Mouse (Mus musculus) embryonic stem cell, embryonic (primary cell): ENCODE measurements around the gene Pkn1.

Source experiments
- CTCF ChIA-PET, 4 experiments: fragments of 300-600 bp in 2 of 4; fragments of 350-600 bp in 2 of 4; sonication (Branson Sonifier 250); formaldehyde crosslinking; loops; one replicate each; lab custom pipeline; 2022; ENCODE audit warnings: inconsistent platforms in 2 of 4; lab: Charles Lee
- POLR2A ChIA-PET, 4 experiments: fragments of 300-600 bp in 2 of 4; fragments of 350-600 bp in 2 of 4; sonication (Branson Sonifier 250); formaldehyde crosslinking; loops; one replicate each; lab custom pipeline; 2022; ENCODE audit warnings: antibody characterized with exemption in 4 of 4, inconsistent platforms in 1 of 4; lab: Charles Lee

Gene Pkn1

DNA sequence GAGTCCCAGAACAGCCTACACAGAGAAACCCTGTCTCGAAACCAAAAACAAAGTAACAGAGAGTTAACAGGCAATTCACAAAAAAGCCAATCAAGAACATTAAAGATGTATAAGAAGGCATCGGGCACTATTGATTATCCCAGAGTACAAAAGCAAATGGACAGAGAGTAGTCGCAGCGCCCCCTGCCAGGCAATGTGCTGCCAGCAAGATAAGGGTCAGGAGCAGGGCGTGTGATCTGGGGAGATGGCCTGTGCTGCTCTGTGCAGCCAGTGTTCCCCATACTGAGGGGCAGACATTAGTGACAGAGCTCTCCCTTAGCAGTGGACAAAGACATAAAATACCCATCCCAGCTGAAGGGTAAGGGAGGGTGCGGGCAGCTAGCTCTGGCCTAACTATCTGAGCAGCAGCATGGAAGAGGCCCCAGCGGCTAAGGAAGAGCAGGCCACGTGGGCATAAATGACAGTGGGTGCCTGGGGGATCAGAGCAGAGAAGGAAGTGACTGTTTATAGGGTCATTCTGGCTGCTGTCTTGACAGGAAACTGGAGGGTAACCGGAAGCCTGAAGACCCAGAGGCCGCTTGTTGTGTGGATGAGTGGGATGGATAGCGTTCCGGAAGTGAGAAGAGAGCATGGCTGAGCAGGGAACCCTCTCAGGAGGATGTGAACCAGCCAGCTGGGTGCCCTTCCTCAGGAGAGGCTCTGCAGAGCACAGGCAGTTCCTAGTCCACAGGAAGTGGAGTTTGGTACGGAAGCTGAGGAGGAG is 42.3 kb downstream of the Pkn1 start:
- POLR2A ChIA-PET = interaction anchor here in 3 of 4 experiments (0.6 to 1.3 kb wide), 13 partner anchors 9 to 299 kb away, joined by 3 to 5 read pairs (median 3); partner anchors contain the start of genes Asf1b (in 1 of the 3), Gm10644 (in 1 of the 3) and Ptger1 (in 1 of the 3)
- CTCF ChIA-PET = interaction anchor here in 3 of 4 experiments (0.6 to 1.6 kb wide), 8 partner anchors 10 to 299 kb away, joined by 3 to 5 read pairs (median 3); partner anchors contain the start of genes Asf1b (in 1 of the 3), Gm10644 (in 1 of the 3) and Ptger1 (in 1 of the 3)

DNA sequence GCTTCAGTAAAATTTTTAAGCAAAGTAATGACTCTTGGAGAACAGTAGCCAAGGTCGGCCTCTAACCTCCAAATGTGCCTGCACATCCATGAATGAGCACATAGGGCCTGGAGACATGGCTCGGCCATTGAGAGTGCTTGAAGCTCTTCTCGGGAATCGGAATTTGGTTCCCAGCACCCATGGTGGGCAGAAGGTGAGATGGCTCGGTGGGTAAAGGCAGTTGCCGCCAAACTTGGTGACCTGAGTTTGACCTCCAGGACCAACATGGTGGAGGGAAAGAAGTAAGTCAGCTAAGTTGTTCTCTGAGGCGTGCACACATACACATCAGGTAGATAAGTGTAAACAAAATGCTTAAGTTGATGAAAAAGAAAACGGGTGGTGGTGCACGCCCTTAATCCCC is 42.9 kb downstream of the Pkn1 start:
- ChIA-PET CTCF (interaction anchor here in 3 of 4 experiments (0.6 to 1.6 kb wide), 6 partner anchors 12 to 299 kb away, joined by 3 to 5 read pairs (median 3); partner anchors contain the start of genes Asf1b (in 1 of the 3) and Gm10644 (in 1 of the 3)), POLR2A (interaction anchor here in 3 of 4 experiments (0.5 to 1.2 kb wide), 6 partner anchors 8 to 282 kb away, joined by 3 to 4 read pairs (median 4); no protein-coding TSS in a partner anchor)

DNA sequence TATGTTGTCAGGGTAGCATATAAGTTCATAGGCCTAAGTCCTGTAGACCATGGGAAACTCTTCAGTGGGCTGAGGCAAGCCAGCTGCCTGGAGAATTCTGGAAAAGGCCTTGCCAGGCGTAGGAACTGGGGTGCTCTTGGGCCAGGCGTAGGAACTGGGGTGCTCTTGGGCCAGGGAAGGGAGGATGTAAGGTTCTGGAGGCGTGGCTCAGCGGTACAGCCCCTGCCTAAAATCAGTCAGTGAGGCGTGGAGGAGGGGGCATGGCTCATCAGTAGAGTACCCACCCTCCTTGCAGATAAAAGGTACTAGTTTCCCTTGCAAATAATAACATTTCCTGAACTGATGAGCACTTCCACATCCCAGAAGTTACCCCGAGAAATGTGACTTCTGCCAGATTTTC is 44.3 kb downstream of the Pkn1 start:
- POLR2A ChIA-PET = interaction anchor here in 2 of 4 experiments (0.6 to 1.7 kb wide), 2 partner anchors 43 to 370 kb away, joined by 5 read pairs; no protein-coding TSS in a partner anchor

DNA sequence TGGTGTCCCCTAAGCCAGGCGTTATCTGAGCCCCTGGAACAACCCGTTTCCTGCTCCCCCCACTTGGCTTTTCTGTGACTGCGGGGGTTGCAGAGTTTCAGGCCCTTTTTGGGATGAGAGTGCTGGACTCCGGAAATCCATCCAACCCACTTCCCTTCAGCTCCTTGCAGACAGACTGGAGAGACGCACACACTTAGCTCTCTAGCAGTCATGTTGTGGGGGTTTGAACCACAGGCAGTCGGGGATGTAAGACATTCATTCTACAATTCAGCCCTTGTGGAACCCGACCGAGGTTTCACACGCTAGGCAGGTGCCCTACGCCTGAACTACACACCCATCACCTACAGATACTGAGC is 45.3 kb downstream of the Pkn1 start:
- POLR2A ChIA-PET = interaction anchor here (0.6 to 2.7 kb wide), 20 partner anchors 8 to 302 kb away, joined by 3 to 45 read pairs (median 5); partner anchors contain the start of genes Dnajb1 (in 2 of the 4), Ptger1 (in 2 of the 4), Tecr (in 2 of the 4) and Asf1b (in 1 of the 4)
- CTCF ChIA-PET = interaction anchor here in 3 of 4 experiments (0.5 to 3.3 kb wide), 7 partner anchors 8 to 301 kb away, joined by 3 to 23 read pairs (median 8); partner anchors contain the start of genes Asf1b (in 1 of the 3) and Gm10644 (in 1 of the 3)

More for the DNA sequence above, 44.3 kb downstream of the Pkn1 start:
- CTCF ChIA-PET = interaction anchor here in 2 of 4 experiments (1.0 to 3.3 kb wide), 3 partner anchors 7 to 47 kb away, joined by 3 to 23 read pairs (median 7); partner anchors contain the start of genes Dnajb1 (in 1 of the 2) and Tecr (in 1 of the 2)

DNA sequence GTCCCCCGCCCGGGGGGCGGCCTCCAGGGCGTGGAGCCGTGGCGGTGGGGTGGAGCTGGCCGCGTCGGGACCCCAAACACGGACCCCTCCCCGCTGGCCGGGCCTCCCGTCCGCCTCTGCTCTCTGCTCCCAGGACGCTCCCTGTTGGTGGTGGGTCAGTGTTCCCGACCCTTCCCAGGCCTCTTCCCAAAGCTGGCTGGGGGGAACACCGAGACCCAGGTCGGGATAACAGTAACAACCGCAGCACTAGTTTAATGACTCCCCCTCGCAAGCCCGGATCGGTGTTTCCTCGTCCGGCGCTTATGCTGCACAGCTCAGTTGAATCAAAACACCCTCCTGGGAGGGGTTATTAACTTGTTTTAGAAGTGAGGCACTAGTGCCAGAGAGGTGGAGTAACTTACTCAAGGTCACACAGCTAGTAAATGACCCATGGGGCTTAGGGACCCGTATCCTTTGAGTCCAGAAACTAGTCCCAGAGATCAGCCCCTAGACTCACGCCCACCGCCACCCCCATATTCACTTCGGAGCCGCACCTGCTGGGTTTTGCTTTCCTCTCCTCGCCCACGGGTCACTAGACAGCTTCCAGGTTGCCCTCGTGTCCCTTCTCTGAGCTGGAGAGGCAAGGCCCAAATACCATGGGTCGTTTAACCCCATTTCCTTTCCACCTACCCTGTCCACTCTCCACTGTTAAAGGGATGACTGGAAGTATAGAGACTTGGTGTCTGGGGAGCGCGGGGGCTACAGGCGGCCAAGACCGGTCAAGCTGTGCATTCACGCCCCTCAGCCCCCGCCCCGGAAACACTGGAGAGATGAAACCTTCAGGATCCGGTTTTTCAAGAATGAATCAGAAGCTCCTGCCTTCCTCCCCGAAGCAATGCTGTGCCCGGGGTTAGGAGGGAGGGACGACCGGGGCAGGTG is 46.0 kb downstream of the Pkn1 start:
- CTCF ChIA-PET = interaction anchor here (0.5 to 3.3 kb wide), 12 partner anchors 9 to 371 kb away, joined by 3 to 23 read pairs (median 5); partner anchors contain the start of genes Asf1b (in 1 of the 4) and Gm10644 (in 1 of the 4)

DNA sequence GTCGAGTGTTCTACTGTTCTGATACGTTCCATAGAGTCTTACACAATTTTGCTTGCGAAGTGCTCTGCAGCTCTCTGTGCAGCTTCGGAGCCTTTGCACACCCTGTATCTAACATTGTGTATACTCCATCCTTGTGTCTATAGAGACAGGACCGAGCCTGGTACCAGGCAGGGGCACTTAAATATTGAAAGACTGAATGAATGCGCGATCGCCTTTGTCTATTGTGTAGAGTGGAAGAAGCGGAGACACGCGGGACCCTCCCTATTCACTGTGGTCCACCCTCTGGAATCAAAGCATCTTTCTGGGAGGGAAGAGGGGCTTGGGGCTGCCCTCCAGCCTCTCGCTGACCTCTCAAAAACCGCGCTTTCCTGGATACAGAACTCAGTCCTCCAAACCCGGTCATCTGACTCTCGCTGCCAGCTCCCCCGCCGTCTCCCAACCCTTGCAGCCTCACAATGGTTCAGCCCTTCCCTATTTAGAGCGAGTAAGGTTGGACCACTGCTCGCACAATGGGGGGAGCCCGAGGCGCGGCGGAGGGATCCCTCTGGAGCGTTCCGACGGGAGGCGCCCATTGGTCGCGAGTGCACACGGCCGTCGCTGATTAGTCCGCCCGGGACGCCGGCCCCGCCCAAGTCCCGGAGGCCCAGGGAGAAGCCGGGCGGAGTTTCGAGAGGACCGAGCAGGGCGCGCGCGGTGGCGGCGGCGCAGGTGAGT is 46.8 kb downstream of the Pkn1 start, which contains the start of gene Gipc1:
Gene Gipc1, plus strand, starts transcription at position 648 of the 714 bp plus-strand sequence.
- ChIA-PET POLR2A (interaction anchor here (0.7 to 2.7 kb wide), 40 partner anchors 8 to 424 kb away, joined by 3 to 45 read pairs (median 4); partner anchors contain the start of genes Ddx39 (in 3 of the 4), Dnajb1 (in 2 of the 4), Ptger1 (in 2 of the 4) and Tecr (in 2 of the 4)), CTCF (interaction anchor here (0.5 to 3.3 kb wide), 9 partner anchors 10 to 372 kb away, joined by 3 to 23 read pairs (median 7); partner anchors contain the start of genes Asf1b (in 1 of the 4) and Gm10644 (in 1 of the 4))

More for the DNA sequence above, 46.0 kb downstream of the Pkn1 start:
- POLR2A ChIA-PET = interaction anchor here (0.7 to 2.7 kb wide), 37 partner anchors 9 to 423 kb away, joined by 3 to 45 read pairs (median 4); partner anchors contain the start of genes Ddx39 (in 2 of the 4), Dnajb1 (in 2 of the 4), Ptger1 (in 2 of the 4) and Tecr (in 2 of the 4)

DNA sequence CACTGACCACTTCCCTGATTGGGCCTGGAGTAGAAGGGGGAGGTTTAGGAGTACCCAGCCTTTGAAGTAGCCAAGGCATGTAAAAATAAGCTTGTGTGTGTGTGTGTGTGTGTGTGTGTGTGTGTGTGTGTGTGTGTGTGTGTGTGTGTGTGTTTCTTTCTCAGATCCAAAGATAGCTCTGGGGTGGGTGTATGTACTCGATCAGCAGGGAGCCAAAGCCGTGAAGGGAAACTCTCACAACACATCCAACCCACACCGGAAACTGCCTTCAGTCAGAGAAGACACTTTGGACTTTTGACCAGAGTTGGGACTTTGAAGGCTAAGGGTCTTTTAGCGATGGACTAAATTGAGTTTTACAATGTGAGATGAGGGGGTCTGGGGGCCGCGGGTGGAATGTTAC is 49.3 kb downstream of the Pkn1 start:
- ChIA-PET POLR2A (interaction anchor here in 1 of 4 experiments (0.8 to 1.1 kb wide), 2 partner anchors 19 to 42 kb away, joined by 3 to 4 read pairs; partner anchors contain the start of genes Dnajb1 and Tecr), CTCF (interaction anchor here in 1 of 4 experiments (0.6 kb wide), 1 partner anchor 244 kb away, joined by 5 read pairs; no protein-coding TSS in a partner anchor)

DNA sequence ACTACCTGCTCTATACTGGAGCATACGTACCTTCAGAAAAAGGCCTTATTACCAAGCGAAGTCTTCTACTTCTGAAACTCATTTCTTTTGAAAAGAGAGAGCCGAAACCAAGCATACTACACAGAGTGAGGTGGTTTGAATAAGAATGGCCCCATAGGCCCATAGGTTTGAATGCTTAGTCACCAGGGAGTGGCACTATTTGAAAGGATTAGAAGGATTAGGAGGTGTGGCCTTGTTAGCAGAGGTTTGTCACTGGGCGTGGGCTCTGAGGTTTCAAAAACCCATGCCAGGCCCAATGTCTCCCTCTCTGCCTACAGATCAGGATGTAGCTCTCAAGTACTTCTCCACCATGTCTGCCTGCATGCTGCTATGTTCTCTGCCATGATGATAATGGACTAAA is 50.9 kb downstream of the Pkn1 start:
- CTCF ChIA-PET = interaction anchor here in 2 of 4 experiments (1.7 to 2.4 kb wide), 2 partner anchors 10 to 14 kb away, joined by 4 to 9 read pairs; no protein-coding TSS in a partner anchor
- POLR2A ChIA-PET = interaction anchor here in 3 of 4 experiments (0.6 to 1.3 kb wide), 5 partner anchors 9 to 229 kb away, joined by 3 to 6 read pairs (median 3); partner anchors contain the start of gene Pkn1 (in 1 of the 3)

DNA sequence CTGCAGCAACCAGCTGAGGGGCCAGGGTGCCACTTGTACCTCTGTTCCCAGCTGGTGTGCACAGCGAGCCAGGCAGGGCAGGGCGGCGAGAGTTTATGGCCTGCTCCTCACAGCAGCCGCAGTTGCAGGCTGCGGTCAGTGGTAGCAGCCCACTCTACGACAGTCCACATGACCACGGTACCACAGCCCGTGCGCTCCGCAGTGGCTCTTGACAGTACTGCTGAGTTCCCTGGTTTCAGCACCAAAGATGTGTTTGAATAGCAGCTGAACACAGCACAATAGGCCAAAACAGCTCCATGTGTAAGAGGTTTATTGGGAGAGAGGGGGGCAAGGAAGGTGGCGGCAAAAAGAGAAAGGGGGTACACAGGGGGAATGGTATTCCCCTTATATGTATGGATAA is 51.5 kb downstream of the Pkn1 start:
- ChIA-PET POLR2A (interaction anchor here in 3 of 4 experiments (0.6 to 1.2 kb wide), 6 partner anchors 9 to 392 kb away, joined by 3 to 4 read pairs (median 3); partner anchors contain the start of gene Pkn1 (in 1 of the 3)), CTCF (interaction anchor here in 2 of 4 experiments (1.1 to 2.4 kb wide), 3 partner anchors 10 to 15 kb away, joined by 4 to 9 read pairs (median 5); no protein-coding TSS in a partner anchor)

DNA sequence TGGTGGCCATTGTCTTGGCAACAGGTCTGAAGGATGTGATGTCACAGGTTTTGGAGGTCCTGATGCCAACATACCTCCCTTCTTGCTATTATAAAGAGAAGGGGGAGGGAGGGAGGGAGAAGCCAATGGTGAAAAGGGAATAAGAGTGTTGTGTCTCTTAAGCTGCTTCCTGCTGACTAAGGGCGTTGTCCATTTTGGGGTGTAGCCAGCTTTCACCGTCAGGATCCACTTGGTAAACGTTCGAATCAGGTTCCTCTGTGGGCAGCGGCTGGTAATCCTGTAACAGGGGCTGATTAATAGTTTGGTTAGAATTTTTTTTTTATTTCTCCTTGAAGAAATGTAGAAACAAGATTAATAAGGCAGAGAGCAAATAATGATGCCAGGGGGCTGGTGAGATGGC is 59.3 kb downstream of the Pkn1 start:
- POLR2A ChIA-PET = interaction anchor here in 1 of 4 experiments (0.6 kb wide), 1 partner anchor 24 kb away, joined by 6 read pairs; no protein-coding TSS in a partner anchor

DNA sequence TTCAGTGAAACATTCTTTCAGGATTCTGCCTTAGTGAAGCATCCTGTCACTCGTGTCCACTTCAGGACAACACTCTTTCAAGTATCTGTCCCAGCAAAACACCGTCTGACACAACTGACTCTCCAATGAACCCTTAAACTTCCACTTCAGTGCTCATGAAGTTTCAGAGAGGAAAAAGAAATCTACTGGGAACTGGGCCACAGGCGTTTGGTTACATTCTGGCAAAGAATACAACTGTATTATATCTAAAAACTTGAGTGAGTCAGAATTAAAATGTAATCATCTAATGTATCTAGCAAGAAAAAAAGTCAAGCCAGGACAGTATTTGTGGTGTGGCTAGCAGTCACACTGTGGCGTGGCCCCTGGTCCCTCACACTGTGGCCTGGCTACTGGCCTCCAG is 60.1 kb downstream of the Pkn1 start:
- POLR2A ChIA-PET = no interaction called here

More for the DNA sequence above, 59.3 kb downstream of the Pkn1 start:
- CTCF ChIA-PET = interaction anchor here in 1 of 4 experiments (1.2 kb wide), 1 partner anchor 23 kb away, joined by 3 read pairs; no protein-coding TSS in a partner anchor

DNA sequence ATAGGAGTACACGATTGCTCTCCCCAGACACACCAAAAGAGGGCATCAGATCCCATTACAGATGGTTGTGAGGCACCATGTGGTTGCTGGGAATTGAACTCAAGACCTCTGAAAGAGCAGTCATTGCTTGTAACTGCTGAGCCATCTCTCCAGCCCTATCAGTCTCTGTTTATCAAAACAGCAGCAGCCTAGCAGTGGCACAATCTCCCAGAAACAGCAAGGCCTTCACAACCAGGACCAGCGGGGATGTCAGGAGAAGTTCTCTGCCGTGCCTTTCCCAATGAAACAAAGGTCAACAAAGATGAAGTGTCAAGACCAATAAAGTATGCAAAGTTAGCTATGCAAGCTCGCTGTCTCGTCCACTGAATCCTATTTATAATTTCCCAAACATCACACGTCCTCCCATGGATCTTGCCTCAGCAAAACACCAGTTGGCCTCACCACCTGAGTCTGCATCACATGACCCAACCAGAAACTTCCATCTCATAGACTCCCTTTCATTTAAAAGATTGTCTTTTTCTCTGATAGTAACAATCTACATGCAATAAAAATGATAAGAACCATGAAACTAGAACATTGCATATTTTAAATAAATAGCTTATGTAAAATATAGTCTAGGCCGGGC is 66.8 kb downstream of the Pkn1 start:
- CTCF ChIA-PET = interaction anchor here in 1 of 4 experiments (1.1 kb wide), 1 partner anchor 10 kb away, joined by 4 read pairs; no protein-coding TSS in a partner anchor
- POLR2A ChIA-PET = interaction anchor here in 1 of 4 experiments (1.8 kb wide), 1 partner anchor 10 kb away, joined by 4 read pairs; no protein-coding TSS in a partner anchor

More for the DNA sequence above, 60.1 kb downstream of the Pkn1 start:
- CTCF ChIA-PET = interaction anchor here in 1 of 4 experiments (0.8 kb wide), 1 partner anchor 17 kb away, joined by 3 read pairs; no protein-coding TSS in a partner anchor

DNA sequence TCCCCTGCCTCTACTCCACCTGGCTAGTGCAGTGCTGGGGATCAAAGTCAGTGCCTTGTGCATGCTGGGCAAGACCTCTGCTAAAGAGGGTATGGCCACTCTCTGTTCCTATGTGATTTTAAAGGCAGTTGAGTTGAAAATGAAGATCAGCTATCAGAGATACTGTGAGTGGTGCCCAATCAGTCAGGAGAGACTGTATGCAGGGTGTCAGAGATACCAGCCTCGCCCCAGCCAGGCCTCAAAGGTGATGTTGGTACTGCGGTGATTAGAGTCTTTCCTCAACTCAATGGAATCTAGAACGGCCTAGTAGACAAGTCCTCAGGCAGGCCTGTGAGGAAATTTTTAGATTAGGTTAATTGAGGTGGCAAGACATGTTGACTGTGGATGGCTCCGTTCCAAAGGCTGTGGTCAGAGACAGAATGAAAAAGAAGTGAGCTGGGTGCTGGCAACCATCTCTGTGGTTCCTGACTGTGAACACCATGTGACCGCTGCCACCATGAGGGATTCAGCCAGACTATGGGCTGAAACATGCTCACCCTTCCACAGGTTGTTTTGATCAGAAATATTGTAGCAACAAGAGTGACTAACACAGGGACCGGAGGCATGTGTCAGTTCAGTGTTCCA is 73.2 kb downstream of the Pkn1 start:
- CTCF ChIA-PET = interaction anchor here in 1 of 4 experiments (1.5 kb wide), 1 partner anchor 28 kb away, joined by 3 read pairs; no protein-coding TSS in a partner anchor
- POLR2A ChIA-PET = interaction anchor here in 1 of 4 experiments (2.0 kb wide), 1 partner anchor 36 kb away, joined by 4 read pairs; no protein-coding TSS in a partner anchor

DNA sequence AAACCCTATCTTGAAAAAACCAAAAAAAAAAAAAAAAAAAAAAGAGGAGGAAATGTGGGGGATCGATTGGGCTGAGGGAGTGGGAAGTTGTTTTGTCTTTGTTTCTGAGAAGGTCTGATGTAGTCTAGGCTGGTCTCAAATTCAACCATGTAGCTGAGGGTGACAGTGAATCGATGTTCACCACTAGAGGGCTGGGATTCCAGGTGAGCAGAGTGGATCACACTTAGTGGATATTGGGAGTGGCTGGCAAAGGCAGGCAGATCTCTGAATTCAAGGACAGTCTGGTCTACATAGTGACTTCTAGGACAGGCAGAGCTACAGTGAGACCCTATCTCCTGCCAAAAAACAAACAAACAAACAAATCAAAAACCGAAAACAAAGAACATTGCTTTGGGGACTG is 74.2 kb downstream of the Pkn1 start:
- POLR2A ChIA-PET = interaction anchor here in 3 of 4 experiments (0.7 to 3.4 kb wide), 5 partner anchors 12 to 39 kb away, joined by 3 to 28 read pairs (median 4); partner anchors contain the start of genes Dnajb1 (in 1 of the 3) and Tecr (in 1 of the 3)

More for the DNA sequence above, 74.2 kb downstream of the Pkn1 start:
- CTCF ChIA-PET = interaction anchor here in 3 of 4 experiments (0.7 to 3.4 kb wide), 22 partner anchors 9 to 1523 kb away, joined by 3 to 28 read pairs (median 3); partner anchors contain the start of genes Dnajb1 (in 2 of the 3) and Tecr (in 2 of the 3)
